Mouse (Mus musculus) megakaryocyte, adult 5-6 weeks (primary cell): ENCODE data around the gene Tubb2a. TPM values are rescaled to one million over a fixed set of nuclear protein-coding genes. Genes with fewer than 3 reads are reported as not detected.
"Not testable (repeated sequence)": the region's sequence is repeated elsewhere in the genome, so short reads cannot be mapped to it uniquely, and the experiment has no call there.

Source experiments
- ATAC-seq: 2 replicates; pipeline ENCODE4 v1.8.0; 2016; ENCODE audit warnings: mild to moderate bottlenecking, inconsistent platforms; ENCODE audit not compliant: poor library complexity, severe bottlenecking
- total RNA-seq, 2 experiments: library from RNA; stranded (forward) in 1 of 2; stranded (reverse) in 1 of 2; fragments of 153-499, 151-499 nt in 1 of 2; fragments of 221-1000, 200-1000 nt in 1 of 2; gene quantifications; 2 replicates each; pipeline versions ENCODE4 v1.2.3 to v1.2.4; 2015 to 2017

Tubb2a gene
- total RNA-seq, 2 experiments from 2014 or later, result 11.6 to 34.0 TPM

DNA sequence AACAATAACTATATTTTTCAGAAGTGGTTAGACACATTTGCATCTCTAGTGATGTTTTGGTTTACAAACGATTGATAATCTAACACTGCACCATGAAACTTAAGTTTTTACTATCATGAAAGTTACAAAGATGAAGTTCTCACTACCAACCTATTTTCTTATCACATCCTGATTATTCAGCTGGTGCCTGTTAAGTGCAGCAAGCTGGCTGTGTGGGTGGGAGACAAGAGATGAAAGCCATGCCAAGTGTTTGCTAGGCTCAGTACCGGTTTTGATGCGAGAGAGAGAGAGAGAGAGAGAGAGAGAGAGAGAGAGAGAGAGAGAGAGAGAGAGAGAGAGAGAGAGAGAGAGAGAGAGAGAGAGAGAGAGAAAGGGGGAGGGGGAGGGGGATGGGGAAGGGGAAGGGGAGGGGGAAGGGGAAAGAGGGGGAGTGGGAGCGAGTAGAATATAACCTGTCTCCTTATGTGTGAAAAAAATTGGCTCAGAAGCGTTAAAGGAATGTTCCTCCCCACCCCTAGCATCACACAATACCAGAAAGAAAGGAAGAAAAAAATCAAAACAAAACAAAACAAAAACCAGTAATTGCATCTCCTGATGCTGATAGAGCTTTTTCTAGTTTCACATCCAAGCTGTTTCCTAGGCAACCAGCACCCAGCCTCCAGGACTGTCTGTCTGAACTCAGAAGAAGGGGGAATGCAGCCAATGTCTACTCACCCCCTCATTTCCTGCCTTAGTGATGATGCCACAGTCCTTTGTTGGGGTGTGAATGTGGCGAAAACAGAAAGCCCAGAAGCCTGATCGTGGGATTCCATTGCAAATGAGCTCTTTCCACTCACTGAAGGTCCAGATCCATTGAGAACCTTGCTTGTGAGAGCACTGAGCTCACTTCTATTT lies 18.0 kb upstream of the Tubb2a start:
- ATAC-seq, result no peak

DNA sequence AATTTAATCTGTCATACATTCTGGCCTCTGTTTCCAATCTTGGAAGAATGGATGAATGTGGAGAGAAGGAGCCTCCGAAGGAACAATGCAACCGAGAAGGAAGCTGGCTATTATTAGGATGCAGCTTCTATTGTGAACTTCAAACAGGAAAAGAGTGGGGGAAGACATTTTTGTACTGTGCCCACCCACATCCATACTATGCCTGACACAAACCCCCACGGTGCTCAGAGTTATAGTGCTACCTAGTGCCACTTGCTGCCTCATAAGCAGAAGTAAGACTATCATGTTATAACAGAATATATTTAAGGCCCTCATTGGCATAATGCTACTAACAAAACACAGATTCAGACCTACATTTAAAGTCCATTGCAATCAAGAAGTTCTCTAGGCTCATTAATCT lies 11.6 kb upstream of the Tubb2a start:
- peak; percentile 11; the same call in 1 of the 2 replicates for ATAC-seq

DNA sequence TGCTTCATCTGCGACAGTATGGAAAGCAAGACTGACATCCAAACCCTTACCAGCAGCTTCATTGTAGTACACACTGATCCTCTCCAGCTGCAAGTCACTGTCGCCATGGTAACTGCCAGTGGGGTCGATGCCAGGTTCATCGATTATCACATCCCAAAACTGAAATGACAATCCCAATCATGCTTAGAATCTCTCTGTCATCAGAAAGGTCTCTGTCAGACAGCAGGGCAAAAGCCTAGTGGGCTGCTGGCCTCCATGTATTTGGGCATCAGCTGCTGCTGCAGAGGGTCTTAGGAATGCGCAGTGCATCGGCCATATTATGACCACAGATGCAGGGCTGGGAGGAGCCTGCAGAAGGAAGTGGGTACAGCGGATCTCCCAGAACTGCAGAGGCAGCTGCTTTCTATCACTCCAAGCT lies 11.1 kb upstream of the Tubb2a start:
- peak; percentile 84 for ATAC-seq

- ATAC-seq, result peak; percentile 62
These were observed 10.4 kb upstream of the Tubb2a start for GRCm38 (mm10) chr13:34088201-34088649.

DNA sequence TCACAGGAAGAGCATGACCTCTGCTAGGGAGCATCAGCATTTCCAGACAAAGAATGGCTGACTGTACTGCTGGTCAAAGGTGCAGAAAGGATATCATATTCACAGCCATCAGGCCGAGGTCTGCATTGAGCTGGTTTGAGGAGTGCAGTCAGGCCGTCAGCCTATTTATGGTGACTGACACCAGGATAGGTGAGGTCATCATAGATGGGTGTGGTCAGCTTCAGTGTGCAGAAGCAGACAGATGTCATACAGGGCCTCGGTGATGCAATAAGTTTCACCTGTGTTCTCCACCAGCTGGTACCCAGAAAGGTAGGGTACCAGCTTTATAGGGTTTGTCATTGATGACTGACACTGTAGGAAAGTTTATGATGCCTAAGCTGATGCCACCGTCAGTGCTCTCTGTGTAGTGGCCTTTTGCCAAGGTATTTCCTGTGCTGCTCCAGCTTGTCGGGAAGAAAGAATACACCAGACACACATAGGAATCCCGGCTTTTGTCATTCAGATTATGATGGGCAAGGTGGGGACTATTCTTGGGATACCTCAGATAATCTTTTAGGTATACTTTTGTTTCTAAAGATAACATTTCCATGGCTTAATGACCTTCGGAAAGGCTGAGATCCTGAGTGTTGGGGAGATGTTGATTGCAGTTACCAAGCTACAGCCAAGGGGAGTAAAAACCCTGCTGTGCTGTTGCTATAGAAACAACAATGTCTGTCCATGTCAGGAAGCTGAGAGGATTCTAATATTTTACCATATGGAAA lies 9.4 kb upstream of the Tubb2a start:
- no peak for ATAC-seq

DNA sequence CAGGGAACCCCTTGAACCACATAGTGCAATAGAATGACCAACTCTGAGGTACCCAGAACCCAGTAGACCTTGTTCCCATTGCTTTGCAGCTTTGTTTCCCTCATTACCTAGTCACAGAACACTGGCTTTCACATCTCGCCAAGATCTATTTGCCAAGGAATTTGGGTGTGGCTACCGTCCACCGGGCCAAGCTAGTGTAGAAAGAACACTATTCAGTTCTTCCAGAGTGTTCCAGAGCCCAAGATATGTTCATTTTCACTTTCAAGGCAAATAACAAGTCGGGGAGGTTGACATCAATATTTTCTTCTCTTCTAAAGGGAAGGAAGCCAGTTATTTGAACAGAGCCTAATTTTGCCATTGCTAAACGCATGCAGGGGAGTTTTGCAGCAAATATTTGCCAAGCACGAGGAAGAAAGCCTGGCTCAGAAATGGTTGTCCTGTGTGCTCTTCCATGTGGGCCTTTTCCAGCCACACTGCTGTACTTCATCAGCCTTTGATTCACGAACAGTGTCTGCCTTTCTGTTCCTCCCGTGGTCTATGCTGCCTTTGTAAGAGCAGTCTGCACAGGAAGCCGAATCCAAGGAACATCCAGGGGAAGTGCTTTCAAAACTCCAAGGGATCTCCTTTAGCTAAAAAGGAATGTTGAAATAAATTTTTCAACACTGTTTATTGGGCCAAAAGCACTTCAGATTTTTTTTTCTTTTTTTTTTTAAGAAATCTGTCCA lies 6.4 kb upstream of the Tubb2a start:
- no peak for ATAC-seq

DNA sequence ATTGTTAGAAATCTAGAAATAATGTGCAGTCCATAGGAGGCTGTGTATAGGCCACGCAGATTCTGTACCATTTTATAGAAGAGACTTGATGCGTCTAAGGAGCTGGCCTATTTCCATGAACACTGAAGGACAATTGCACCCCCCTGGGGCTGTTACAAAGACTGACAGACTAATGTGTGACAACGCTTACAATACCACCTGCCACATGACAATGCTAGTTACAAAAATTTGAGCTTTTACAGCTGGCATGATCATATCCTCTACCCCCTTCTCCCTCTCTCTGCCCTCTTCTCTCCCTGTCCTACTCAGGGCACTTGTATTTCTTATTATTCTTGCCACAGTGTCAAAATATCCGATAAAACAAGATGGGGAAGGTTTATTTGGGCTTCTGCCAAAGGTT lies 4.1 kb upstream of the Tubb2a start:
- no peak for ATAC-seq

DNA sequence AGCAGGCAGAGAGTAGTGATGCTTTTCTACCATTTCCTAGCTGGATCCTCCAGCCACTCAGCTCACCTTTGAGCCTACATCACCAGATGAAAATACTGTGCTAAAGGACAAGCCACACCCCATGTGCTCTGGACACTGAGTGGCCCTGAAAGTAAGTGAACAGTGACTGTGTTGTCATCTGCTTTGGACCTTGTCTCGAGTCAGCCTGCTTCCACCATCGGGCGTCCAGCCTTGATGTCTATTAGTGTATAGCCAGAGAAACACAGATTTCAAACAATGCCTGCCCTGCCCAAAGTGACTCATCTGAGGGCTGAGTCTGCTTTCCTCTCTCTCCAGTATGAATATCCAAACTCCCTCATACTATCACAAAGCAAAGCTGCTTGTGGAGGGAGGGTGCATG lies 2.0 kb upstream of the Tubb2a start:
- no peak for ATAC-seq

- no peak for ATAC-seq
These were observed 883 bp upstream of the Tubb2a start for GRCm38 (mm10) chr13:34078500-34079280.

DNA sequence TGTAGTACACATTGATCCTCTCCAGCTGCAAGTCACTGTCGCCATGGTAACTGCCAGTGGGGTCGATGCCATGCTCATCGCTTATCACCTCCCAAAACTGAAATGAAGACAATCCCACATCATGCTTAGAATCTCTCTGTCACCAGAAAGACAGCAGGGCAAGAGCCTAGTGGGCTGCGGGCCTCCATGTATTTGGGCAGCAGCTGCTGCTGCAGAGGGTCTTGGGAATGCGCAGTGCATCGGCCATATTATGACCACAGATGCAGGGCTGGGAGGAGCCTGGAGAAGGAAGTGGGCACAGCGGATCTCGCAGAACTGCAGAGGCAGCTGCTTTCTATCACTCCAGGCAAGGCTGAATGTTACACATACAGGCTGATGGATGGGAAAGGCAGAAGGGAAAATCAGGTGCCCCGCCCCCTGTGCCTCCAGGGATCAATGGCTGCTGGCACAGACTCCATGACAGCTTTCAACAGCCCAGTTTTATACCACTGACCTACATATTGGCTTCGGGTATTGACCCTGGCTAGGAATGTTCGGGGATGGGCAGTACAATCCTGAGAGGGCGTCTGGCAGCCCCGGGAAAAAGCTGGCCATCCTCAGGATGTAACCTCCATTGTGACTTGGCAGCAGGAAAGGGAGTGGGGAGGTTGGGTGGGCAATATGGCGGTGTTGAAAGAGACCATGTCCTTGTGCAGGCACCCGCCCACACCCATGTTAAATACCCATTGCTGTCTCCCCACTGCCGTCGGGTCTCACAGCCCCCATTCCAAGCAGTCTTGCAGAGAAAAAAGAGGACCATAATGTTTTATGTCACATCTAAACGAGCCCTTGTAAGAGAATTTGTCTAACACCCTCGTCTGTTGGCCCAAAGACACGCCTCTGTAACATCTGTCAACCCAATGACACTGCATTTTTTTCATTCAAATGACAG lies 981 bp downstream of the Tubb2a start:
- ATAC-seq, result peak; percentile 39

GRCm38 (mm10) chr13:34075893-34076292 lies 1.9 kb downstream of the Tubb2a start:
- not testable (repeated sequence) for ATAC-seq

- not testable (repeated sequence) for ATAC-seq
These were observed 3.4 kb downstream of the Tubb2a start for GRCm38 (mm10) chr13:34074441-34074840.

- ATAC-seq, result no peak
These were observed 5.0 kb downstream of the Tubb2a start for GRCm38 (mm10) chr13:34072847-34073246.

DNA sequence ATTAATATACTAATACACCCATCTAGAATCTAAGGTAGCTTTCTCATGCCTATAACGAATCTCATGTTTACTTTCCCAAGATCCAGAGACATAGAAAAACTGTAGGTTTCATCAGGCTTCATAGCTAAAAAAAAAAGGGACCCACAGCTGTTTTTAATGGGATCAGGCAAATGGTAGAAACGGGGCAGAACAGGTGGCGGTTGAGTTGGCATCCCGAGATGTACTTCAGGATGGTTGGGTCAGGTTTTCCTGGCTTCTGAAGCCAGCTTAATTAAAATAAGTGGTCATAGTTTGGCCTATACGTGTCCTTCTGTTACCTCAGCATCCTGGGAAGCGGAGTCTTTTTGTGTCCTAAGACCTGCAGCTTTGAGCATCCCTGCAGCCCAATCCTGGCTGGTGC lies 6.0 kb downstream of the Tubb2a start:
- no peak for ATAC-seq

DNA sequence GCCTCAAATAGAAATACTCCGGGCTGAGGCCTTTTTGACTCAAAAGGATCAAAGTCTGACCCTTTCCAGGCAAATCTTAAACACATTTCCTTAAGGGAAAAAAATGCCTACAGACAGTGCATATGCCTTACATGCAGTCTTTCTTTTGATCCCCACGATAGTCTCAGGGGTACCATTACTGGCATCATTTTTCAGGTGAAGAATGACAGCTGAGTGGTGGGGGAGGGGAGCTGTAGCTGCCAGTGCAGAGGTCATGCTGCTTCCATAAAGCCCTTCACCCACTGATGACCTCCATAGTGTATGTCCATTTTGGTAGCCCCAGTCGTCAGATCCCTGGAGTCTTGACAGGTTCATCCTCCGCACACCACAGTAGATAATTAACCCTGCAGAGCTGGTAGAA lies 7.5 kb downstream of the Tubb2a start:
- ATAC-seq, result no peak

GRCm38 (mm10) chr13:34066351-34066750 lies 11.5 kb downstream of the Tubb2a start:
- ATAC-seq, result no peak

DNA sequence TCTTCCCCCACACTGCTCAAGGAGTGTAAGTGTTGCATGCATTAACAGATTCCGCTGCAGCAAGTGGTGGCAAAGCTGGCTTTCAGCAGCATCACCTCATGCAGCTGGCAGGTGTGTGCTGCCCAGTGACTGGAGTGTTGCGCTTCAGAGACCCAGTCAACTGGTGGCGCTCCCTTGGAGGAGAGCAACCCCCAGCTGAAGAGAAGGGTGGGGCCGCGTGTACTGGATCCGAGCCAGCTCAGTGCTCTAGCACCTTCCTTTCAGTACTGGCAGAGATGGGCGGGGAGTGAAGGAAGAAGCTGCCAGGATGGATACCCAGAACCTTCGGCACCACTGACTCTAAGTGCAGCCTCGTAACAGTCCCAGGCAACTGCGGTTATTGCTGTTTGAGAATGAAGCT lies 15.3 kb downstream of the Tubb2a start:
- ATAC-seq, result no peak

DNA sequence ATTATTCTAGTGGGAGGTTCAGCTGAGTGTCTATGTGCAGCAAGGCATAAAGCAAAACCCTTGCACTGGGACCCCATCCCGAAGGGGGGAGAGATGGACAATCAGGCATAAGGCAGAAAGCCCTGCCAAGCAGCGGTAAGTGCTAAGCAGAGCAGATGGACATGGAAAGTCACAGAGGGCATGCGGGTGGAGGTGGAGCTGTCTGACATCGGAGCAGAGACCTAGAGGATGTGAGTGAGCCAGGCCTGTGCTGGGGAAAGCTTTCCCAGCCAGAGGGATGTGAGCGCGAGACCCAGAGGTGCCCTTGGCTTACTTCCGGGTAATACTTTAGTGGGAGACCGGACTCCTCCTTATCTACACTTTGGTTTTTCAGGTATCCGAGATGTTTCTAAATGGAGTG lies 17.7 kb downstream of the Tubb2a start:
- no peak for ATAC-seq

DNA sequence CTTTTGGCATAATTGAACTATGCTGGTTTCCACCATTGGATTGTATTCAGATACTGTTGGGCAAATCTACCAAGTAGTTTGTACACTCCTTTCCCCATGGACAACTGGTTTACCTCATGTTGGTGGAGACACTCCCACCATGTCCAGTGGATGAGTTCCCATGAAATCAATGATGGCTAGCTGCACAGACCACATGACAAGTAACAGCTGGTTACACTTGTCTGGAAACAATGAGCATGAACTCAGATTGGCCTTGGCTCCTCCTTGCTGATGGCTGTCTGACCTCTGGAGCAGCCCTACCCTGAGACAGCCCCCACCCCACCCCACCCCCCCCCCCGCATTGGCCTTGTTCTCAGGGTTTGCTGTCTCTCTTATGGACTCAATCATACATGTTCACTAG lies 20.6 kb downstream of the Tubb2a start:
- ATAC-seq, result no peak
